In genomic region chr4:125992206-125992605, GRCm38 (mm10) we compare ENCODE assay signal across 20 mouse cellular contexts. TPM values are rescaled to one million over a fixed set of nuclear protein-coding genes. Genes with fewer than 3 reads are reported as not detected.
DNase-seq lines count a peak whose midpoint lies in the region; TF ChIP-seq lines count a peak whose summit lies in the region.
"Had no signal": no experiment of that assay in that cellular context is flagged by ENCODE, and none has a peak within 500 bp of the region (broad histone marks: within the 10 kb centered on the region; RNA-seq: fewer than 3 reads in every experiment).

No protein-coding gene starts in this region.

- no peaks in the 10 kb centered on the region for H3K36me3 ChIP-seq in ES-Bruce4 (ENCODE audit: control insufficient read depth, insufficient read depth, low read length, poor library complexity, severe bottlenecking)
- no peaks in the 10 kb centered on the region for H3K36me3 ChIP-seq in ES-E14 (ENCODE audit: control insufficient read depth, insufficient read depth, low read length, poor library complexity, severe bottlenecking)
- H3K36me3 ChIP-seq: embryonic facial prominence, embryonic 13.5 days; embryonic facial prominence, embryonic 15.5 days; forebrain, embryonic 10.5 days; forebrain, embryonic 12.5 days had no signal

- H3K9ac ChIP-seq in ES-Bruce4 (ENCODE audit: low read depth, poor library complexity, severe bottlenecking) (no peak overlapping the region), ES-E14 (ENCODE audit: insufficient read depth, low read depth, low read length, poor library complexity, severe bottlenecking) (no peak overlapping the region)
- H3K9ac ChIP-seq: embryonic facial prominence, embryonic 13.5 days; embryonic facial prominence, embryonic 15.5 days; forebrain, embryonic 12.5 days had no signal

- in situ Hi-C loops in ES-E14 (cut with MboI; ENCODE audit: low sequenced_read_pairs in 2 of 2, unreplicated experiment in 2 of 2), result no loop called here

- H3K4me1 ChIP-seq in ES-Bruce4 (ENCODE audit: control insufficient read depth, insufficient read depth, low read length), result peaks cover 4% of the 10 kb centered on the region
- peaks cover 0 to 10% of the 10 kb centered on the region in 2 experiments; a peak in 2 of 4 replicates for H3K4me1 ChIP-seq in ES-E14 (ENCODE audit: control insufficient read depth in 2 of 2, insufficient read depth in 2 of 2, low read length in 2 of 2, poor library complexity in 1 of 2)
- H3K4me1 ChIP-seq: embryonic facial prominence, embryonic 15.5 days had no signal

- H3K27ac ChIP-seq in ES-Bruce4 (ENCODE audit: insufficient read depth, low read length), result peak overlapping the region; percentile 41; the same call in 1 of the 2 replicates
- no peak overlapping the region; the same call in 1 of the 2 replicates for H3K27ac ChIP-seq in ES-E14 (ENCODE audit: insufficient read depth, low read depth, low read length, poor library complexity, severe bottlenecking)
- H3K27ac ChIP-seq: embryonic facial prominence, embryonic 13.5 days; embryonic facial prominence, embryonic 15.5 days; forebrain, embryonic 10.5 days; forebrain, embryonic 12.5 days had no signal

- peak; percentile 84 for TF ChIP-seq EP300 in ES-Bruce4 (IDR thresholded peaks at IDR 0.05; ENCODE audit: insufficient read depth, low read depth, low read length)

- DNase-seq in ES-E14 (ENCODE audit: low read depth, low spot score) (peak; percentile 59), ZHBTc4 (ENCODE audit: low read depth, low spot score) (peak; percentile 88)
- no peak for DNase-seq in gastrocnemius, postnatal 14 days
- DNase-seq in cerebellum, postnatal 25 days, result no peak
- DNase-seq: B cell, adult 2 months; cerebellum, adult 11-12 months; cerebellum, adult 2 months; cerebellum, adult 9-10 months; cerebellum, postnatal 10 days; cerebellum, postnatal 36 days; embryo, embryonic 11 days had no signal

- intact Hi-C loops in gastrocnemius, postnatal 14 days (cut with DNase I; ENCODE audit: low total_unique reads), result no loop called here

- no peaks in the 10 kb centered on the region for H3K9me3 ChIP-seq in ES-Bruce4 (replicated peaks; ENCODE audit: control insufficient read depth, insufficient read depth, low read length, poor library complexity, severe bottlenecking)
- H3K9me3 ChIP-seq in ES-E14 (ENCODE audit: control insufficient read depth, insufficient read depth, low read depth, low read length), result no peaks in the 10 kb centered on the region
- H3K9me3 ChIP-seq: embryonic facial prominence, embryonic 15.5 days had no signal

- TF ChIP-seq CTCF in ES-Bruce4 (IDR thresholded peaks at IDR 0.05; ENCODE audit: low read depth, low read length), result no peak

- H3K4me3 ChIP-seq in ES-Bruce4 (ENCODE audit: low read depth, low read length) (no peak overlapping the region), ES-E14 (ENCODE audit: insufficient read depth in 1 of 2, low read depth in 1 of 2, low read length in 2 of 2, poor library complexity in 1 of 2, severe bottlenecking in 1 of 2) (no peak overlapping the region)
- H3K4me3 ChIP-seq: embryonic facial prominence, embryonic 13.5 days; embryonic facial prominence, embryonic 15.5 days; erythroblast, embryonic 14.5 days; forebrain, embryonic 10.5 days; forebrain, embryonic 12.5 days had no signal

- TF ChIP-seq POLR2A in ES-Bruce4 (IDR thresholded peaks at IDR 0.05; ENCODE audit: insufficient read depth, low read length), result no peak

- no peaks in the 10 kb centered on the region for H3K27me3 ChIP-seq in ES-Bruce4 (ENCODE audit: control insufficient read depth, insufficient read depth, low read length, poor library complexity, severe bottlenecking)
- H3K27me3 ChIP-seq: embryonic facial prominence, embryonic 15.5 days had no signal

TF ChIP-seq in ES-E14, 5 proteins besides CTCF, POLR2A, EP300 and RAD21:
- TF ChIP-seq ZC3H11A (IDR thresholded peaks at IDR 0.05; ENCODE audit: borderline replicate concordance, low read depth, low read length), result no peak
- TF ChIP-seq MAFK (IDR thresholded peaks at IDR 0.05; ENCODE audit: insufficient read depth, low read depth, low read length), result 0 out of 2 replicates have a peak, but pooled peaks have one; percentile 30

RNA-seq across cellular contexts. Expression of gene Csf3r, which starts 32.1 kb away (rescaled TPM):
- polyA plus RNA-seq in ES-Bruce4 (2011; ENCODE audit: insufficient read depth, insufficient read length, low read depth, missing spikeins), result not detected in 2 replicates
- 0.11 and 0.18 TPM in 2 replicates for total RNA-seq in ES-E14 (2012; rRNA removed)
- total RNA-seq in gastrocnemius, postnatal 14 days (2021), result under 1 TPM; 0.16 to 0.22 TPM
- total RNA-seq: CH12.LX, MEL had no signal
- polyA plus RNA-seq: CD4-positive, CD25-positive, alpha-beta regulatory T cell, adult 4 months had no signal

RNA-seq across cellular contexts. Expression of gene Mrps15, which starts 54.5 kb away (rescaled TPM):
- 68.4 and 69.5 TPM in 2 replicates for polyA plus RNA-seq in ES-Bruce4 (2011; ENCODE audit: insufficient read depth, insufficient read length, low read depth, missing spikeins)
- 57.6 and 61.1 TPM in 2 replicates for total RNA-seq in ES-E14 (2012; rRNA removed)
- total RNA-seq in gastrocnemius, postnatal 14 days (2021), result 10 to 100 TPM; 57.3 to 58.7 TPM

Comparison
In these comparisons a context has a peak if more than half of its experiments do, and no peak if none do; other contexts are left out.
1. DNase-seq: peak in ES-E14 (single experiment) and ZHBTc4 (single experiment); none in gastrocnemius, postnatal 14 days (single experiment) and cerebellum, postnatal 25 days (0 of 2).